Mouse (Mus musculus) lung, adult 10 weeks (tissue): ENCODE results near the gene Helz. TPM values are rescaled to one million over a fixed set of nuclear protein-coding genes. Genes with fewer than 3 reads are reported as not detected.

Experiments used
- polyA plus RNA-seq: library from polyadenylated mRNA; stranded (reverse); fragments of 350-450 nt; fragmentation: Illumina TruSeq; extraction: RNeasy Lipid Tissue Mini Kit (QIAGEN cat#74804); gene quantifications from one replicate; pipeline ENCODE4 v1.2.3, GENCODE M21; 2014; ENCODE audit warnings: low read depth, low replicate concordance; ENCODE audit not compliant: insufficient read depth

Helz gene
- polyA plus RNA-seq: 3.2 TPM

DNA sequence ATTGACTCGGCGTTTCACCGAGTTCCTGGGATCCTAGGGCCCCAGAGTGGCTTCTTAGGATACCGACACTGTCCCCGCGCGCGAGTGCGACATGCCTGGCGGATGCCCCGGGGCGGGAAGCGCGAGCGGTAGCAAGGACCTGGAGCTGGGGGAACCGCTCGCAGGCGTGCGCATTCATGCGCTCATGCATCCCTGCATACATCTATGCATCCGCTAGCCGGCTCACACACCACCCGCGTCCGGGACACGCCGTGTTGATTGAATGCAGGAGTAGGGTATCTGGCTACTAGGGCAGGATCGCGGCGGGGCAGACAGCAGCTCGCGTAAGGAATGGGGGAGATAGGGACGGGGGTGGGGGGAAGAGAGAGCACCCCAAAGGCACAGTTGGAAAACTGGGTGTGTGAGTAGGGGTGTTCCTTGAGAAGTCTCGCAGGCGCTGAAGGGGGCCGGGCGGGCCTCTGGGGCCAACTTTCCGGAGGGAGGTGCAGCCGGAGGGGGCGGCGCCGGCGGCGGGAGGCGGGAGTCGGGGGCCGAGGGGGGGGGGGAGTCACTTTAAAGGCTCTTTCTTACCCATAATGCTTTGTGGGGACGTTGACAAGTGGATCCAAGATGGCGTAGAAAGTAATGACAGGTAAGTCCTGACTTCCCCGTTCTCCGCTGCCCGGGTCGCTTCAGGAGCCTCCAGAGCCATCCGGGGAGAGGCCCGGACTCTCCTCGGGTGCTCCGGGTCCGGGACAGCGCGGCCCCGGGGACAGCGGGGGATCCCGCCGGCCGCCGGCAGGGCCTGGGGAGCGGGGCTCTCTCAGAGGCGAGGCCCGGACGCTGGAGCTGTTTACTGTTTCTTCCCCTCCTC lies at the start of gene Helz:
Gene Helz (plus strand): TSS at position 580 of the 853 bp plus-strand sequence.

GRCm38 (mm10) chr11:107716332-107716938 lies 168.7 kb downstream of the Helz start, which contains the start of gene Cacng1:
Gene Cacng1, minus strand, starts transcription at chr11:107716522.

Other genes with a start within 250 kb of the Helz start
- gene Pitpnc1, start 77.2 kb upstream of the Helz start, polyA plus RNA-seq: 21.0 TPM
- gene Psmd12, start 68.4 kb upstream of the Helz start, polyA plus RNA-seq: 42.0 TPM
- not detected for gene Cacng1, start 168.6 kb downstream of the Helz start, polyA plus RNA-seq
- gene Cacng4, start 246.6 kb downstream of the Helz start, polyA plus RNA-seq: 0.30 TPM